Mouse (Mus musculus): ENCODE data around the gene Coro1b.

- TF ChIP-seq CTCF (IDR thresholded peaks at IDR 0.05) (no peak), POLR2A (IDR thresholded peaks at IDR 0.05; ENCODE audit: insufficient read depth, low read depth, low read length) (no peak)
These were observed 39.9 kb upstream of the Coro1b start for GRCm38 (mm10) chr19:4108535-4108934.

All from heart, adult 2 months (tissue).